30 mouse cellular contexts compared by ENCODE assay signal in genomic region chr1:153904236-153904635, GRCm38 (mm10). TPM values are rescaled to one million over a fixed set of nuclear protein-coding genes. Genes with fewer than 3 reads are reported as not detected.
DNase-seq lines count a peak whose midpoint lies in the region; ATAC-seq and TF ChIP-seq lines count a peak whose summit lies in the region.
"Had no signal": no experiment of that assay in that cellular context is flagged by ENCODE, and none has a peak within 500 bp of the region (broad histone marks: within the 10 kb centered on the region; RNA-seq: fewer than 3 reads in every experiment).

No protein-coding gene starts in this region.

- H3K4me2 ChIP-seq in hindbrain, embryonic 11.5 days (replicated peaks; ENCODE audit: low read depth, low read length) = no peak overlapping the region
- H3K4me2 ChIP-seq: forebrain, embryonic 13.5 days; hindbrain, embryonic 13.5 days; intestine, embryonic 15.5 days had no signal

- no peak for TF ChIP-seq POLR2A in olfactory bulb, adult 2 months (IDR thresholded peaks at IDR 0.05; ENCODE audit: insufficient read depth, low read depth, low read length)

- H3K36me3 ChIP-seq in hindbrain, embryonic 11.5 days (ENCODE audit: control insufficient read depth, insufficient read depth, low read length) = peaks cover 24% of the 10 kb centered on the region; the same call in 1 of the 2 replicates

- H3K27ac ChIP-seq in gastrocnemius, adult 2 months = peak overlapping the region; percentile 70; the same call in 1 of the 2 replicates
- H3K27ac ChIP-seq in left cerebral cortex, adult 2 months = peak overlapping the region; percentile 74; the same call in 1 of the 2 replicates
- H3K27ac ChIP-seq in olfactory bulb, adult 2 months (ENCODE audit: insufficient read depth, low read depth, low read length) = peak overlapping the region; percentile 55; the same call in 1 of the 2 replicates
- no peak overlapping the region for H3K27ac ChIP-seq in hindbrain, embryonic 11.5 days (ENCODE audit: low read depth, low read length)
- H3K27ac ChIP-seq: forebrain, embryonic 13.5 days; heart, embryonic 10.5 days; hindbrain, embryonic 13.5 days; intestine, embryonic 15.5 days had no signal

- no peak for TF ChIP-seq CTCF in gastrocnemius, adult 2 months (IDR thresholded peaks at IDR 0.05)
- no peak for TF ChIP-seq CTCF in left cerebral cortex, adult 2 months (IDR thresholded peaks at IDR 0.05)
- no peak for TF ChIP-seq CTCF in olfactory bulb, adult 2 months (IDR thresholded peaks at IDR 0.05; ENCODE audit: insufficient read depth, low read depth, low read length)

- DNase-seq in gastrocnemius, adult 2 months = no peak
- DNase-seq in gastrocnemius, postnatal 36 days = no peak
- no peak for DNase-seq in left cerebral cortex, adult 2 months (ENCODE audit: extremely low spot score in 1 of 2, low spot score in 2 of 2)
- no peak for DNase-seq in left cerebral cortex, adult 8-10 months (ENCODE audit: low spot score in 2 of 2)
- DNase-seq in hindbrain, embryonic 11.5 days (ENCODE audit: low spot score) = no peak
- DNase-seq: adrenal gland, adult 8-10 months; adrenal gland, postnatal 25 days; cerebellum, adult 11 months; cerebellum, adult 2 months; cerebellum, adult 9-11 months; cerebellum, postnatal 25 days; gastrocnemius, postnatal 14 days; heart, adult 2 months had no signal

- intact Hi-C loops in gastrocnemius, adult 2 months (cut with DNase I) = no loop called here
- intact Hi-C loops in gastrocnemius, postnatal 36 days (cut with DNase I) = no loop called here
- intact Hi-C loops in left cerebral cortex, adult 2 months (cut with DNase I) = no loop called here

- peaks cover 20% of the 10 kb centered on the region for H3K4me1 ChIP-seq in olfactory bulb, adult 2 months (ENCODE audit: control insufficient read depth, insufficient read depth, low read length)
- H3K4me1 ChIP-seq in hindbrain, embryonic 11.5 days (replicated peaks; ENCODE audit: control insufficient read depth, insufficient read depth, low read length) = peaks cover 3% of the 10 kb centered on the region; the same call in 1 of the 2 replicates

- no peak overlapping the region for H3K9ac ChIP-seq in hindbrain, embryonic 11.5 days (ENCODE audit: low read depth, low read length)
- H3K9ac ChIP-seq: forebrain, embryonic 13.5 days; hindbrain, embryonic 13.5 days; intestine, embryonic 15.5 days had no signal

- peak overlapping the region; percentile 3 for H3K4me3 ChIP-seq in gastrocnemius, adult 2 months
- H3K4me3 ChIP-seq in left cerebral cortex, adult 2 months = peak overlapping the region; percentile 59
- H3K4me3 ChIP-seq in olfactory bulb, adult 2 months (ENCODE audit: insufficient read depth, low read depth, low read length) = peak overlapping the region; percentile 20
- H3K4me3 ChIP-seq in hindbrain, embryonic 11.5 days (ENCODE audit: low read depth, low read length) = no peak overlapping the region
- H3K4me3 ChIP-seq: forebrain, embryonic 10.5 days; forebrain, embryonic 13.5 days; heart, adult 2 months; heart, embryonic 10.5 days; hindbrain, embryonic 13.5 days; intestine, embryonic 15.5 days had no signal

- 73% methylated on average over 14 of the region's 14 CpGs for WGBS in olfactory bulb, adult 2 months
- WGBS in hindbrain, embryonic 11.5 days = 96% methylated on average over 14 of the region's 14 CpGs

- H3K9me3 ChIP-seq in hindbrain, embryonic 11.5 days (ENCODE audit: control insufficient read depth, low read length) = no peaks in the 10 kb centered on the region
- H3K9me3 ChIP-seq: forebrain, embryonic 10.5 days; forebrain, embryonic 13.5 days; heart, embryonic 10.5 days; hindbrain, embryonic 13.5 days; intestine, embryonic 15.5 days had no signal

- ATAC-seq in hindbrain, embryonic 11.5 days (ENCODE audit: low FRiP score) = no peak
- ATAC-seq: activated CD4-positive, CD25-positive, alpha-beta regulatory T cell, adult 4 months; forebrain, embryonic 13.5 days; forebrain, embryonic 16.5 days; hindbrain, embryonic 16.5 days; intestine, embryonic 15.5 days had no signal

- H3K27me3 ChIP-seq in hindbrain, embryonic 11.5 days (ENCODE audit: control insufficient read depth, insufficient read depth, low read length) = no peaks in the 10 kb centered on the region
- H3K27me3 ChIP-seq: forebrain, embryonic 13.5 days; hindbrain, embryonic 13.5 days; intestine, embryonic 15.5 days had no signal

RNA-seq across cellular contexts. Expression of gene Teddm2, which starts 4.2 kb away (rescaled TPM):
- total RNA-seq in gastrocnemius, adult 2 months (2021) = 1 to 10 TPM; 1.6 to 4.4 TPM
- total RNA-seq in gastrocnemius, postnatal 36 days (2021) = 1 to 10 TPM; 1.6 to 2.9 TPM
- total RNA-seq in left cerebral cortex, adult 2 months (2021) = 1 to 10 TPM; 3.4 to 3.9 TPM
- 1 to 10 TPM; 2.4 to 3.7 (median 3.0) TPM for total RNA-seq in left cerebral cortex, adult 8-10 months (2022)
- polyA plus RNA-seq in olfactory bulb, adult 2 months (2012; ENCODE audit: insufficient read depth, insufficient read length, low replicate concordance, missing spikeins) = not detected in 2 replicates
- polyA plus RNA-seq in hindbrain, embryonic 11.5 days (2014; fragmentation: Nextera tagmentation; extraction: Ambion mirVana) = 0.49 and 0.51 TPM in 2 replicates

RNA-seq across cellular contexts. Expression of gene Glul, which starts 4.5 kb away (rescaled TPM):
- total RNA-seq in gastrocnemius, adult 2 months (2021) = 100 to 1,000 TPM; 501 to 689 TPM
- 100 to 1,000 TPM; 354 to 444 TPM for total RNA-seq in gastrocnemius, postnatal 36 days (2021)
- total RNA-seq in left cerebral cortex, adult 2 months (2021) = 1,000 to 10,000 TPM; 1,896 to 2,040 TPM
- 1,000 to 10,000 TPM; 1,837 to 2,236 (median 2,010) TPM for total RNA-seq in left cerebral cortex, adult 8-10 months (2022)
- 474 and 913 TPM in 2 replicates for polyA plus RNA-seq in olfactory bulb, adult 2 months (2012; ENCODE audit: insufficient read depth, insufficient read length, low replicate concordance, missing spikeins)
- polyA plus RNA-seq in hindbrain, embryonic 11.5 days (2014; fragmentation: Nextera tagmentation; extraction: Ambion mirVana) = 130 and 143 TPM in 2 replicates

RNA-seq across cellular contexts. Expression of gene Teddm1a, which starts 12.7 kb away (rescaled TPM):
- not detected for total RNA-seq in gastrocnemius, adult 2 months (2021)
- not detected for total RNA-seq in gastrocnemius, postnatal 36 days (2021)
- total RNA-seq in left cerebral cortex, adult 2 months (2021) = not detected
- not detected for total RNA-seq in left cerebral cortex, adult 8-10 months (2022)
- not detected in 2 replicates for polyA plus RNA-seq in olfactory bulb, adult 2 months (2012; ENCODE audit: insufficient read depth, insufficient read length, low replicate concordance, missing spikeins)
- 0.15 TPM in 1 of 2 replicates, not detected in the other for polyA plus RNA-seq in hindbrain, embryonic 11.5 days (2014; fragmentation: Nextera tagmentation; extraction: Ambion mirVana)
- total RNA-seq: adrenal gland, adult 8-10 months; adrenal gland, postnatal 25 days; ES-E14; gastrocnemius, adult 18-20 months; gastrocnemius, postnatal 14 days; heart, adult 2 months; heart, postnatal 25 days; hematopoietic stem cell, adult 5-6 weeks had no signal
- polyA plus RNA-seq: cerebellum, adult 2 months; embryonic facial prominence, embryonic 11.5 days; embryonic facial prominence, embryonic 14.5 days; forebrain, embryonic 10.5 days; forebrain, embryonic 13.5 days; heart, adult 2 months; heart, embryonic 10.5 days; heart, embryonic 14.5 days; heart, postnatal 0 days; hindbrain, embryonic 13.5 days; hindbrain, embryonic 16.5 days; intestine, embryonic 15.5 days had no signal

RNA-seq across cellular contexts. Expression of gene Teddm1b, which starts 30.1 kb away (rescaled TPM):
- total RNA-seq in gastrocnemius, adult 2 months (2021) = not detected
- not detected for total RNA-seq in gastrocnemius, postnatal 36 days (2021)
- under 1 TPM; 0.14 to 0.18 TPM for total RNA-seq in left cerebral cortex, adult 2 months (2021)
- not detected for total RNA-seq in left cerebral cortex, adult 8-10 months (2022)
- not detected in 2 replicates for polyA plus RNA-seq in olfactory bulb, adult 2 months (2012; ENCODE audit: insufficient read depth, insufficient read length, low replicate concordance, missing spikeins)
- 0.31 and 0.33 TPM in 2 replicates for polyA plus RNA-seq in hindbrain, embryonic 11.5 days (2014; fragmentation: Nextera tagmentation; extraction: Ambion mirVana)
- total RNA-seq: adrenal gland, postnatal 25 days; gastrocnemius, adult 18-20 months; gastrocnemius, postnatal 14 days; heart, adult 2 months; heart, postnatal 25 days; hematopoietic stem cell, adult 5-6 weeks had no signal
- polyA plus RNA-seq: cerebellum, adult 2 months; heart, adult 2 months; heart, embryonic 14.5 days had no signal
